30 mouse cellular contexts compared by ENCODE assay signal in the genomic region with DNA sequence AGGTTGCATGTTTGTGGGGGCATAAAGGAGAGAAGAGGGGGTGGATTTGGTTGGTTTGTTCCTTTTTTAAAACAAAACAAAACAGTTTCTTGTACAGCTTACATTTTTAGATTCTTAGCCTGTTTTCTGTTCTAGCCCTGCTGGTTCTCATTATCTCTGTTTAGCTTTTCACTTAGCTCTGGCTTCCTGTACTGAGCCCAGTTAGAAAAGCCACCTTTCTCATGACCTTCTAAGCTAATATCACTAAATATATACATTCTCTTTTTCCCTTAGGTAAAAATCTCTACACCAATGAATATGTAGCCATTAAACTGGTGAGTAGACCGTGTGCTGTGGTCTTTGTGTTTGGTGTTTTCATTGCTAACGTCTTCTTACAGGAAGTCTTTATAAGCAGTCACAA.
DNase-seq lines count a peak whose midpoint lies in the region; ATAC-seq and TF ChIP-seq lines count a peak whose summit lies in the region.
"Had no signal": no experiment of that assay in that cellular context is flagged by ENCODE, and none has a peak within 500 bp of the region (broad histone marks: within the 10 kb centered on the region; RNA-seq: fewer than 3 reads in every experiment).

No protein-coding gene starts in this region.

- peak overlapping the region; percentile 20; the same call in 1 of the 2 replicates for H3K27ac ChIP-seq in heart, embryonic 15.5 days
- peak overlapping the region; percentile 72 for H3K27ac ChIP-seq in embryonic facial prominence, embryonic 10.5 days (replicated peaks)
- 0 out of 2 replicates have a peak overlapping the region, but pooled peaks have one; percentile 12 for H3K27ac ChIP-seq in embryonic facial prominence, embryonic 15.5 days (replicated peaks)
- H3K27ac ChIP-seq in kidney, embryonic 15.5 days: no peak overlapping the region
- no peak overlapping the region for H3K27ac ChIP-seq in kidney, adult 2 months (ENCODE audit: insufficient read depth, low read depth, low read length)
- H3K27ac ChIP-seq: forebrain, embryonic 13.5 days; intestine, embryonic 15.5 days; limb, embryonic 15.5 days; liver, embryonic 13.5 days; stomach, postnatal 0 days had no signal

- no peak overlapping the region for H3K4me3 ChIP-seq in heart, embryonic 15.5 days
- no peak overlapping the region for H3K4me3 ChIP-seq in embryonic facial prominence, embryonic 10.5 days
- no peak overlapping the region for H3K4me3 ChIP-seq in embryonic facial prominence, embryonic 15.5 days (replicated peaks)
- H3K4me3 ChIP-seq in kidney, embryonic 15.5 days (replicated peaks): no peak overlapping the region
- no peak overlapping the region for H3K4me3 ChIP-seq in kidney, adult 2 months (ENCODE audit: insufficient read depth, low read depth, low read length)
- H3K4me3 ChIP-seq: forebrain, embryonic 13.5 days; heart, embryonic 12.5 days; intestine, embryonic 15.5 days; limb, embryonic 15.5 days; liver, embryonic 13.5 days had no signal

- WGBS in heart, embryonic 15.5 days: 51% methylated on average over 2 of the region's 2 CpGs
- WGBS in embryonic facial prominence, embryonic 10.5 days: 45% methylated on average over 2 of the region's 2 CpGs
- WGBS in embryonic facial prominence, embryonic 15.5 days: 27% methylated on average over 2 of the region's 2 CpGs
- WGBS in kidney, embryonic 15.5 days: 57% methylated on average over 2 of the region's 2 CpGs
- WGBS in kidney, adult 2 months: 79% methylated on average over 2 of the region's 2 CpGs

- TF ChIP-seq POLR2A in kidney, adult 2 months (IDR thresholded peaks at IDR 0.05; ENCODE audit: low read depth, low read length): no peak

- 0 out of 2 replicates have a peak, but pooled peaks cover 4% of the 10 kb centered on the region for H3K4me1 ChIP-seq in heart, embryonic 15.5 days (replicated peaks)
- peaks cover 38% of the 10 kb centered on the region for H3K4me1 ChIP-seq in embryonic facial prominence, embryonic 10.5 days
- peaks cover 11% of the 10 kb centered on the region for H3K4me1 ChIP-seq in embryonic facial prominence, embryonic 15.5 days
- H3K4me1 ChIP-seq in kidney, embryonic 15.5 days: no peaks in the 10 kb centered on the region; the same call in 1 of the 2 replicates
- H3K4me1 ChIP-seq in kidney, adult 2 months (ENCODE audit: control insufficient read depth, insufficient read depth, low read length): no peaks in the 10 kb centered on the region
- H3K4me1 ChIP-seq: intestine, embryonic 15.5 days; liver, embryonic 13.5 days had no signal

- H3K27me3 ChIP-seq in heart, embryonic 15.5 days: no peaks in the 10 kb centered on the region
- H3K27me3 ChIP-seq in embryonic facial prominence, embryonic 10.5 days (replicated peaks; ENCODE audit: low read depth, poor library complexity, severe bottlenecking): no peaks in the 10 kb centered on the region
- H3K27me3 ChIP-seq in embryonic facial prominence, embryonic 15.5 days: no peaks in the 10 kb centered on the region
- no peaks in the 10 kb centered on the region for H3K27me3 ChIP-seq in kidney, embryonic 15.5 days
- no peaks in the 10 kb centered on the region for H3K27me3 ChIP-seq in kidney, adult 2 months (replicated peaks; ENCODE audit: control insufficient read depth, insufficient read depth, low read length)
- H3K27me3 ChIP-seq: forebrain, embryonic 13.5 days; heart, embryonic 12.5 days; intestine, embryonic 15.5 days; limb, embryonic 15.5 days; liver, embryonic 13.5 days had no signal

- no peak for DNase-seq in heart, adult 11 months
- DNase-seq in NIH3T3 (ENCODE audit: low read depth): peak; percentile 44
- no peak for DNase-seq in embryonic facial prominence, embryonic 10.5 days (ENCODE audit: low spot score)
- no peak for DNase-seq in kidney, adult 2 months
- DNase-seq: adrenal gland, postnatal 36 days; cerebellum, adult 18-20 months; cerebellum, postnatal 10 days; gastrocnemius, postnatal 14 days; heart, postnatal 14 days; kidney, adult 8-10 months; kidney, postnatal 10 days; layer of hippocampus, postnatal 36 days; left cerebral cortex, postnatal 4 days; liver, embryonic 13.5 days; lung, adult 18-20 months; lung, postnatal 10 days; right cerebral cortex, postnatal 25 days; thymus, adult 18-20 months; thymus, postnatal 25 days had no signal

- no peak overlapping the region for H3K9ac ChIP-seq in heart, embryonic 15.5 days
- no peak overlapping the region for H3K9ac ChIP-seq in embryonic facial prominence, embryonic 15.5 days
- H3K9ac ChIP-seq in kidney, embryonic 15.5 days: no peak overlapping the region
- H3K9ac ChIP-seq: forebrain, embryonic 13.5 days; heart, embryonic 12.5 days; intestine, embryonic 15.5 days; limb, embryonic 15.5 days; liver, embryonic 13.5 days had no signal

- no peak for TF ChIP-seq CTCF in kidney, adult 2 months (conservative IDR thresholded peaks at IDR 0.05; ENCODE audit: insufficient read depth, insufficient read length, low read depth, low read length)

- no peaks in the 10 kb centered on the region for H3K36me3 ChIP-seq in heart, embryonic 15.5 days
- H3K36me3 ChIP-seq in embryonic facial prominence, embryonic 10.5 days (replicated peaks): no peaks in the 10 kb centered on the region
- H3K36me3 ChIP-seq in embryonic facial prominence, embryonic 15.5 days: no peaks in the 10 kb centered on the region
- H3K36me3 ChIP-seq in kidney, embryonic 15.5 days: no peaks in the 10 kb centered on the region
- H3K36me3 ChIP-seq in kidney, adult 2 months (ENCODE audit: control insufficient read depth, insufficient read depth, low read length): no peaks in the 10 kb centered on the region
- H3K36me3 ChIP-seq: intestine, embryonic 15.5 days; limb, embryonic 15.5 days; liver, embryonic 13.5 days had no signal

- H3K9me3 ChIP-seq in heart, embryonic 15.5 days (replicated peaks): no peaks in the 10 kb centered on the region
- H3K9me3 ChIP-seq in embryonic facial prominence, embryonic 10.5 days: no peaks in the 10 kb centered on the region
- no peaks in the 10 kb centered on the region for H3K9me3 ChIP-seq in embryonic facial prominence, embryonic 15.5 days (replicated peaks)
- no peaks in the 10 kb centered on the region for H3K9me3 ChIP-seq in kidney, embryonic 15.5 days (replicated peaks)
- H3K9me3 ChIP-seq: forebrain, embryonic 13.5 days; heart, embryonic 12.5 days; intestine, embryonic 15.5 days; limb, embryonic 15.5 days; liver, embryonic 13.5 days had no signal

- H3K4me2 ChIP-seq in heart, embryonic 15.5 days: no peak overlapping the region
- H3K4me2 ChIP-seq in embryonic facial prominence, embryonic 15.5 days (replicated peaks): no peak overlapping the region
- no peak overlapping the region for H3K4me2 ChIP-seq in kidney, embryonic 15.5 days
- H3K4me2 ChIP-seq: forebrain, embryonic 13.5 days; heart, embryonic 12.5 days; intestine, embryonic 15.5 days; limb, embryonic 15.5 days; liver, embryonic 13.5 days had no signal

- ATAC-seq in heart, embryonic 15.5 days (replicated peaks; ENCODE audit: insufficient number of reproducible peaks, insufficient read depth, low FRiP score, low read depth): no peak
- ATAC-seq in embryonic facial prominence, embryonic 15.5 days (ENCODE audit: insufficient number of reproducible peaks, low FRiP score, low TSS enrichment, low read depth): no peak
- no peak for ATAC-seq in erythroid progenitor cell, adult 5-6 weeks (replicated peaks; ENCODE audit: low FRiP score, poor library complexity, severe bottlenecking)
- ATAC-seq in kidney, embryonic 15.5 days (replicated peaks; ENCODE audit: low FRiP score): no peak
- ATAC-seq: forebrain, embryonic 13.5 days; hindbrain, embryonic 16.5 days; intestine, embryonic 15.5 days; midbrain, embryonic 16.5 days had no signal

Comparison
In these comparisons a context has a peak if more than half of its experiments do, and no peak if none do; other contexts are left out.
1. H3K27ac ChIP-seq: peak in heart, embryonic 15.5 days (single experiment), embryonic facial prominence, embryonic 10.5 days (single experiment) and embryonic facial prominence, embryonic 15.5 days (single experiment); none in kidney, embryonic 15.5 days (single experiment) and kidney, adult 2 months (single experiment).